Mouse (Mus musculus) cerebellum, adult 8-10 months (tissue): Measurements from ENCODE around the gene Defa23.
"Not testable (repeated sequence)": the region's sequence is repeated elsewhere in the genome, so short reads cannot be mapped to it uniquely, and the experiment has no call there.

Experiments used
- DNase-seq: peaks from one replicate; pipeline ENCODE4 v3.0.0; 2022

The Defa23 gene

DNA sequence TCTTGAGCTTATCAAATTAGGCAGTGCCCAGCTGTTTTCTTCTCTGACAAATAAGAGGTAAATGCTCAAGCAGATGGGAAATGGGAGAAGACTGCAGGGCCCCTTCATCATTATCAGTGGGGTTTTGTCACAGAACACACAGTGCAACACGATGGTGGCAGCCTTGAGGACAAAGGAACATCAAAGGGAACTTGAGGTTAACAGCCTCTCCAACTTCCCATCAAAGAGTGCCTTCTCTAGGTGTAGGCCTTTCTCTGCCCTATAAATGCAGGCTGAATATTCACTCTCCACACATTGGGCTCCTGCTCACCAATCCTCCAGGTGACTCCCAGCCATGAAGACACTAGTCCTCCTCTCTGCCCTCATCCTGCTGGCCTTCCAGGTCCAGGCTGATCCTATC is at the start of gene Defa23:
Defa23 (plus strand) TSS at position 301 of the 400 bp plus-strand sequence.
- not testable (repeated sequence) for DNase-seq

DNA sequence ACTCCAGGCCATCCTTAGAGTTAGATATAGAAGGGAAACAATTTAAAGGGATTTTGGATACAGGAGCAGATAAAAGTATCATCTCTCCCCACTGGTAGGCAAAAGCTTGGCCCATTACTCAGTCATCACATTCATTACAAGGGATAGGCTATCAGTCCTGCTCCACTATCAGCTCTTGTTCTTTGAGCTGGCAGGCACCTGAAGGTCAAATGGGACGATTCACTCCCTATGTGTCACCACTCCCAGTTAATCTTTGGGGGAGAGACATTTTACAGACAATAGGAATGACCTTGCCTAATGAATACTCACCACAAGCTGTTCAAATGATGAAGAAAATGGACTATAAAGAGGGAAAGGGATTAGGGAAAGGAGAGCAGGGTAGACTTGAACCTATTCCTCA is 48.0 kb upstream of the Defa23 start:
- DNase-seq: no peak

DNA sequence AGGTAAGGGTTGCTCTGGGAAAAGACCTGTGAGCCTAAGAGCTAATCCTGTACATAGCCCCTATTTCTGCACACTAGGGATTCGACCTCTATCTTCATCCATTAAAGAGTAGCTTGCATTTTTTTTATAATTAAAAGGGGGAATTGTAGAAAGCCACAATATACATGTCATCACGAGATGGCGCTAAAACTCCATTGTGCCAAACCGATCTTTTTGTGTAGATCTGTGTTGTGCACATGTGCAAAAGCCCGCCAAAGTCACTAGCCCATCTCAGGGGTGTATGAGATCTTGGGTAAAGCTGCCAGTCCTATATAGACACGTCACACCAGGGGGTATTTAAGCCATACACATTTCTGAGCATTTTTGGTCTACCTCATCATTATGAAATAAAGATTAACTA is 46.3 kb upstream of the Defa23 start:
- not testable (repeated sequence) for DNase-seq

DNA sequence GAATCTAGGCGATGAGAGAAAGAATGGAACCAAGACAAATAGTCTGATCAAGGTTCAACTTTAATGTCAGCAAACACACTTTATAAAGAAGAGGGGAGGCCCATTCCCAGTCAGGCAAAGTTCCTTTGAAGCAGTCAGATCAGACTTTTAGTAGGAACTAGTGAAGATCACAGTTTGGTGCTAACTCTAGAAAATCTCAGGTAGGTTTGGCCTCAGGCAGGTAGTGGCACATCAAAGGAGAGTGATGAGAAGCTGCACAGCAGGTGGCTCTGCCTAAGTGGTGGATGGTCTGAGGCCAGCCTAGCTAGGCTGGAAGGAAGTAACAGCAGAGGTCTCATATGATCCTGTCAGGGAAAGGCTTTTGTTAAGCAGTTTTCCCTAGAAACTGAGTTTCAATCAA is 44.3 kb upstream of the Defa23 start:
- DNase-seq: not testable (repeated sequence)

DNA sequence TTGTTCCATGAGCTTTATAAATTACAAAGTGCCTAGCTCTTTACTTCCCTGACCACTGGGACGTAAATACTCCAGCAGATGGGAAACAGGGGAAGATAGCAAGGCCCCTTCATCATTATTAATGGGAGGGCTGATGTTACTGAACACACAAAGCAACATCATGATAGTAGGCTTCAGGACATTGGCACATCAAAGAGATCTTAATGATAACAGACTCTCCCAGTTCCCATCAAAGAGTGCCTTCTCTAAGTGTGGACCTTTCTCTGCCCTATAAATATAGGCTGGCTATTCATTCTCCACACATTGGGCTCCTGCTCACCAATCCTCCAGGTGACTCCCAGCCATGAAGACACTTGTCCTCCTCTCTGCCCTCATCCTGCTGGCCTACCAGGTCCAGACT is 29.6 kb upstream of the Defa23 start, which contains the start of gene Defa21:
Defa21 (plus strand) TSS at position 301 of the 400 bp plus-strand sequence.
- DNase-seq: not testable (repeated sequence)

DNA sequence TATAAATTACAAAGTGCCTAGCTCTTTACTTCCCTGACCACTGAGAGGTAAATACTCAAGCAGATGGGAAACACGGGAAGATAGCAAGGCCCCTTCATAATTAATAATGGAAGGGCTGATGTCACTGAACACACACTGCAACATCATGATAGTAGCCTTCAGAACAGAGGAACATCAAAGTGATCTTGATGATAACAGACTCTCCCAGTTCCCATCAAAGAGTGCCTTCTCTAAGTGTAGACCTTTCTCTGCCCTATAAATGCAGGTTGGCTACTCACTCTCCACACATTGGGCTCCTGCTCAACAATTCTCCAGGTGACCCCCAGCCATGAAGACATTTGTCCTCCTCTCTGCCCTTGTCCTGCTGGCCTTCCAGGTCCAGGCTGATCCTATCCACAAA is 9.9 kb downstream of the Defa23 start, which contains the start of gene Defa35:
Defa35 (plus strand) TSS at position 301 of the 400 bp plus-strand sequence.
- DNase-seq: not testable (repeated sequence)

DNA sequence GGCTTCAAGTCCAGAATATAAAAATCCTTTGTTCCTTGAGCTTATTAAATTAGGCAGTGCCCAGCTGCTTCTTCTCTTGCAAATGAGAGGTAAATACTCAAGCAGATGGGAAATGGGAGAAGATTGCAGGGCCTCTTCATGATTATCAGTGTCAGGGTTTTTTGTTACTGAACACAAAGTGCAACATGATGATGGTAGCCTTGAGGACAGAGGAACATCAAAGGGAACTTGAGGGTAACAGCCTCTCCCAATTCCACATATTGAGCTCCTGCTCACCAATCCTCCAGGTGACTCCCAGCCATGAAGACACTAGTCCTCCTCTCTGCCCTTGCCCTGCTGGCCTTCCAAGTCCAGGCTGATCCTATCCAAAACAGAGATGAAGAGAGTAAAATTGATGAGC is 29.3 kb downstream of the Defa23 start, which contains the start of gene Defa25:
Defa25 (plus strand) TSS at position 301 of the 400 bp plus-strand sequence.
- DNase-seq: not testable (repeated sequence)

DNA sequence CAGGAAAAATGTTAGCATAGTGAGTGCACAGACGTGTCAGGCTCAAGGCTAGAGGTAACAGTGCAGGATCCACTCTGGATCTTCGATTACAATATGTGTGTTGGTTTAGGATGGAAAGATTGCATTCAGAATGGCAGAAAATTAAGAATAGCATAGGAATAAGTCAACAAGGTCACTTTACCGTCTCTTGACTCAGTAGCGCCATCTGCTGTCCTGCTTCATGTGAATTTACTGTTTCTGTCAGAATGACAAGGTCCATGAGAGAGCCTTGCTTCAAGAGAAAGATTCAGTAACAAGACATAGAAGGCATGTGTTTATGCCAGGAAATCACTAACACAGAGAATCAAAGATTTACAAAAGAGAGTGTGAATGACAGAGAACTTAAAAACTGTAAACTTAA is 38.3 kb downstream of the Defa23 start:
- DNase-seq: no peak

DNA sequence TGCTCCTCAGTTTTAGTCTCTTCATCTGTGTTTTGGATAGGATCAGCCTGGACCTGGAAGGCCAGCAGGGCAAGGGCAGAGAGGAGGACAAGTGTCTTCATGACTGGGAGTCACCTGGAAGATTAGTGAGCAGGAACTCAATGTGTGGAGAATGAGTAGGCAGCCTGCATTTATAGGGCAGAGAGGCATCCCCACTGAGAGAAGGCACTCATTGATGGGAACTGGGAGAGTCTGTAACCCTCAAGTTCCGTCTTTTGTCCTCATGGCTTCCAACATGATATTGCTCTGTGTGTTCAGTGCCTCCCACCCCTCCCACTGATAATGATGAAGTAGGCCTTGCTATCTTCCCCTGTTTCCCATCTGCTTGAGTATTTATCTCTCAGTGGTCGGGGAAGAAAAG is 41.1 kb downstream of the Defa23 start, which contains the start of gene Gm14851:
Gm14851 (minus strand) TSS at position 101 of the 400 bp plus-strand sequence.
- DNase-seq: not testable (repeated sequence)
